Mouse (Mus musculus) brain, embryonic 18.5 days (tissue): ENCODE results near the gene Ldha.
A peak's percentile ranks its signal among the peaks of the same experiment; 100 is the strongest.
"Not testable (repeated sequence)": the region's sequence is repeated elsewhere in the genome, so short reads cannot be mapped to it uniquely, and the experiment has no call there.

Source experiments
- DNase-seq: peaks from one replicate; pipeline ENCODE4 v3.0.0-alpha.2; 2012; ENCODE audit warnings: low read depth, low spot score

The Ldha gene

GRCm38 (mm10) chr7:46840787-46841525 is at the start of gene Ldha:
Gene Ldha, plus strand, starts transcription at chr7:46841475.
- DNase-seq: no peak

- DNase-seq: no peak
These were observed 47.4 kb upstream of the Ldha start for GRCm38 (mm10) chr7:46793871-46794270.

GRCm38 (mm10) chr7:46795287-46796205 is 45.7 kb upstream of the Ldha start, which contains the start of the genes Hps5 and Gtf2h1:
Gene Hps5, minus strand, starts transcription at chr7:46796064.
Gene Gtf2h1, plus strand, starts transcription at chr7:46796103.
- peak; percentile 93 for DNase-seq

DNA sequence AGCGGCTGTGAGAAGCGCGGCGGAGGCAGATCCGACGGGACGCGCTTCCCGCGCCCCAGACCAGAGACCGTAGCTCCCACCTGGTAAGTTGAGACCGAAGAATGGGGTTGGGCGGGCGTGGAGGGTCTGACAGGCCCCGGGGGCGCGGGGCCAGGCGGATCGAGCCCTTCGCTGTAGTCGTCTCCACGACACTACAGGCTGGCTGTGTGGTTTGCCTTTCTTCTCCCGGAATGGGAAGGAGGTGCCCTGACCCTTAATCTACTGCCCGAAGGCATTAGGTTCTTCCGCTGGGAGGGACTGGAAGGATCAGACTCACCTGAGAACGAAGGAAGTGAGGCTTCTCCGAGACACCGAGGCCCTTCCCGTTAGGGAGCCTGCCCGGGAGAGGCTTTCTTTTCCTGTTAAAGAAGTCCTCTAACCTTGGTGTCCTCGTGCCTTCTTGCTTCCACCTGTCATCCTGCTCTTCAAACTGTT is 45.0 kb upstream of the Ldha start:
- DNase-seq: no peak

DNA sequence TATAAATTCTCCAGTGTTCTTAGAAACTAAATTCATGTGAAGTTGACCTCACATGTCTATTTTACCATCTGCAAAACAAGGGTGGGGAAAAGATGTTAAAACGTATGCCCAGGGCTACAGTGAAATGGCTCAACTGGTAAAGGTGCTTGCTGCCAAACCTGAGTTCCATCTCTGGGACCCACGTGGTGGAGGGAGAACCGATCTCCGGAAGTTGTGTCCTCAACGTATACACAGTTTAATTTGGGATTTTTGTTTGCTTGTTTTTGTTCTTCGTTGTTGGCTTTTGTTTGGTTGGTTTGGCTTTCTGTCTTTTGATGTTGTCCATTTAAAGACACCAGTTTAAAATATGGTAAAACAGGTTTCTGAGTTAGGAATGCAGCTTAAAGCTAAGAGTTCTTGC is 44.5 kb upstream of the Ldha start:
- no peak for DNase-seq

- no peak for DNase-seq
These were observed 30.9 kb upstream of the Ldha start for GRCm38 (mm10) chr7:46810325-46810724.

GRCm38 (mm10) chr7:46814012-46814411 is 27.3 kb upstream of the Ldha start:
- no peak for DNase-seq

GRCm38 (mm10) chr7:46820876-46821632 is 20.2 kb upstream of the Ldha start:
- not testable (repeated sequence) for DNase-seq

GRCm38 (mm10) chr7:46827046-46827802 is 14.1 kb upstream of the Ldha start:
- DNase-seq: no peak

- DNase-seq: no peak
These were observed 13.5 kb upstream of the Ldha start for GRCm38 (mm10) chr7:46827803-46828184.

DNA sequence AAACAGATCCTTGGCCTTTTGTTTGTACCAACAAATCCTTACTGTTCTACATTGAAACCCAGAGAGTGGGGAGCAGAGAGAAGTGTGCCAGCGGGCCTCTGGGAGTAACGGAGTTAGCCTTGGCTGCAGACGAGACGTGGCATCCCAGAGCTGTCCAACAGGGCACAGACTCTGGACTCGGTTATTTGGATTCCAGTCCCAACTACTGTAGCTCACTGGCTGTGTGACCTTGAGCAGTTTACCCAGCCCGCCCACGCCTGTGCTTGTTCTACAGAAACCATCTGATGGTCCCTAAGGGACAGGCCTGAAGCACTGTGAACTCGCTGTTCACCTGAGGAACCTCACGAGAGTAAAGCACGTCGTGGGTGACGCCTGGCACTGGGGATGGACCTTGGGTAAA is 11.4 kb upstream of the Ldha start:
- DNase-seq: no peak

GRCm38 (mm10) chr7:46830799-46831590 is 10.3 kb upstream of the Ldha start:
- no peak for DNase-seq

GRCm38 (mm10) chr7:46831693-46832092 is 9.6 kb upstream of the Ldha start:
- no peak for DNase-seq

DNA sequence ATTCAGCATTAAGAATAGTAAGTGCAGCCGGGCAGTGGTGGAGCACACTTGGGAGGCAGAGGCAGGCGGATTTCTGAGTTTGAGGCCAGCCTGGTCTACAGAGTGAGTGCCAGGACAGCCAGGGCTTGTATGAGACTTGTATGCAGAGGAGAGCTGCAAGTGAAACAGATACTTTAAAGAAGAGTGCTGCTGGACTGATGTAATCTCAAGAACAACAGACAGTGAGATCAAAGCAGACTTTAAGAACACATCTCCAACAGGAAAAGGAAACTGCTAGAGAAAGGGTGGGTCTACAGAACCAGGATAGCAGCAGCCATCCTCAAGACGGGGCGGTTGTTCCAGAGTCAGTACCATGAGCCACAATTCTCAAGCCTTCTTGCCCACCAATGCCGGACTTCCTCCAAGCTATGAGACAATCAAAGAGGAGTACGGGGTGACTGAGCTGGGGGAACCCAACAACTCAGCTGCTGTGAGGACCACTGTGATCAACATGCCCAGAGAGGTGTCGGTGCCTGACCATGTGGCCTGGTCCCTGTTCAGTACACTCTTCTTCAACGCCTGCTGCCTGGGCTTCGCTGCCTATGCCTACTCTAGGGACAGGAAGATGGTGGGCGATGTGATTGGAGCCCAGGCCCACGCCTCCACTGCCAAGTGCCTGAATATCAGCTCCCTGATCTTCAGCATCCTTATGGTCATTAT is 9.0 kb upstream of the Ldha start:
- not testable (repeated sequence) for DNase-seq

DNA sequence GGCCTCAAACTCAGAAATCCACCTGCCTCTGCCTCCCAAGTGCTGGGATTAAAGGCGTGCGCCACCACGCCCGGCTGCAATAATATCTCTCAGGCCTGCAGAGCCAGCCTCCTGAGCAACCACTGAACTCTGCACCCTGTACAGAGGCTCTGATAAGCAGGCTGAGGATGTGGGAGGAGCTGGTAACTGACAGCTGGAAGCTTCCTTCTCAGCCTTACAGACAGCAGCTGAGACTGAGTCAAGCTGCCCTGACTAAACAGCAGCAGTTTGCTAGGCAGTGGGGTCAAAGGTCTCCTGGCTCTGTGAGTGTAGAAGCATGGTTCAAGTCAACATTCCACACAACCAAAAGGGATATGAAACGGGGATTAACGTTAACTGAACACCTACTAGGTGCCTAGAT is 8.0 kb upstream of the Ldha start:
- DNase-seq: no peak

GRCm38 (mm10) chr7:46833670-46834255 is 7.5 kb upstream of the Ldha start:
- DNase-seq: no peak

GRCm38 (mm10) chr7:46834994-46835610 is 6.2 kb upstream of the Ldha start:
- DNase-seq: no peak

DNA sequence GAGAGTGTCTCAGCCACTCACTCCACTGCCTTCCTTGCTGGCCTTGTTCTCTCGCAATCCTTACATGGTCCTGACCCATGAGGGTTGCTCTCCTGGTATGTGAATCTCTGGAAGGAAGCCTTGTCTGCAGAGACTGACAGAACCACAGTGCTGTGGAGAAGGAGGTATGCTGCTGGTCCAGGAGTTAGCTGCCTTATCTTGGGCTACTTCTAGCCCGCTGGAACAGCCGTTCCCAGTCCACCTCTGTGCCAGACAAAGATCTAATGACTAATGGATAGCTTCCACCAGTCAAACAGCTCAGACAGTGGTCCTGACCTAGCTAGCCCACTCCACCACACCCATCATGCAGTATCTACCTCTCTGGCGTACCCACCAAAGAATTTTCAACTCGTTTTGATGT is 4.9 kb upstream of the Ldha start:
- no peak for DNase-seq

GRCm38 (mm10) chr7:46837073-46837472 is 4.2 kb upstream of the Ldha start:
- DNase-seq: no peak
